8 mouse cellular contexts compared by ENCODE assay signal in genomic region chr11:54303728-54304470, GRCm38 (mm10). TPM values are rescaled to one million over a fixed set of nuclear protein-coding genes. Genes with fewer than 3 reads are reported as not detected.
A peak's percentile ranks its signal among the peaks of the same experiment; 100 is the strongest.
DNase-seq lines count a peak whose midpoint lies in the region; ATAC-seq and TF ChIP-seq lines count a peak whose summit lies in the region.

Gene Acsl6 (plus strand): TSS chr11:54303798.

- TF ChIP-seq CTCF in lung, embryonic 14.5 days (IDR thresholded peaks at IDR 0.05; ENCODE audit: low read depth): no peak
- peak; percentile 45; the same call in 1 of the 2 replicates for TF ChIP-seq CTCF in brain, embryonic 14.5 days (IDR thresholded peaks at IDR 0.05; ENCODE audit: borderline replicate concordance, extremely low read depth, insufficient read depth, insufficient read length)

- H3K4me3 ChIP-seq in lung, embryonic 14.5 days (ENCODE audit: low read depth, low read length): peak within 1 kb of the TSS; percentile 44
- H3K4me3 ChIP-seq in forebrain, embryonic 10.5 days: peak within 1 kb of the TSS; percentile 82
- peak within 1 kb of the TSS; percentile 74 for H3K4me3 ChIP-seq in hindbrain, embryonic 16.5 days (ENCODE audit: low read length)
- peak within 1 kb of the TSS; percentile 49 for H3K4me3 ChIP-seq in liver, embryonic 13.5 days (replicated peaks)

- H3K27me3 ChIP-seq in lung, embryonic 14.5 days (ENCODE audit: insufficient read depth, low read length): peaks cover 20% of the 10 kb centered on the region
- H3K27me3 ChIP-seq in forebrain, embryonic 10.5 days (ENCODE audit: poor library complexity, severe bottlenecking): peaks cover 24% of the 10 kb centered on the region; the same call in 1 of the 2 replicates
- H3K27me3 ChIP-seq in hindbrain, embryonic 16.5 days (replicated peaks; ENCODE audit: control insufficient read depth, insufficient read depth, low read length): no peaks in the 10 kb centered on the region
- peaks cover 59% of the 10 kb centered on the region for H3K27me3 ChIP-seq in liver, embryonic 13.5 days

- TF ChIP-seq POLR2A in brain, embryonic 14.5 days (IDR thresholded peaks at IDR 0.05; ENCODE audit: borderline replicate concordance, extremely low read depth, insufficient read depth, insufficient read length, poor library complexity, severe bottlenecking): no peak; the same call in none of the 2 replicates

- H3K36me3 ChIP-seq in lung, embryonic 14.5 days (ENCODE audit: insufficient read depth): no peaks in the 10 kb centered on the region
- H3K36me3 ChIP-seq in forebrain, embryonic 10.5 days (replicated peaks): no peaks in the 10 kb centered on the region
- H3K36me3 ChIP-seq in hindbrain, embryonic 16.5 days (ENCODE audit: control insufficient read depth, insufficient read depth, low read length): no peaks in the 10 kb centered on the region
- no peaks in the 10 kb centered on the region for H3K36me3 ChIP-seq in liver, embryonic 13.5 days

- H3K9ac ChIP-seq in lung, embryonic 14.5 days: peak within 1 kb of the TSS; percentile 36
- peak within 1 kb of the TSS; percentile 83 for H3K9ac ChIP-seq in hindbrain, embryonic 16.5 days (ENCODE audit: low read depth, low read length)
- H3K9ac ChIP-seq in liver, embryonic 13.5 days: no peak within 1 kb of the TSS; the same call in 1 of the 2 replicates

- H3K4me1 ChIP-seq in lung, embryonic 14.5 days (ENCODE audit: insufficient read depth): no peaks in the 10 kb centered on the region
- peaks cover 30% of the 10 kb centered on the region for H3K4me1 ChIP-seq in forebrain, embryonic 10.5 days
- H3K4me1 ChIP-seq in hindbrain, embryonic 16.5 days (ENCODE audit: control insufficient read depth, insufficient read depth, low read depth, low read length): peaks cover 23% of the 10 kb centered on the region
- H3K4me1 ChIP-seq in liver, embryonic 13.5 days (replicated peaks): no peaks in the 10 kb centered on the region

- H3K4me2 ChIP-seq in lung, embryonic 14.5 days: peak within 1 kb of the TSS; percentile 94
- H3K4me2 ChIP-seq in hindbrain, embryonic 16.5 days (ENCODE audit: low read length): peak within 1 kb of the TSS; percentile 66
- H3K4me2 ChIP-seq in liver, embryonic 13.5 days: peak within 1 kb of the TSS; percentile 65

- no peak within 1 kb of the TSS for H3K27ac ChIP-seq in lung, embryonic 14.5 days (ENCODE audit: low read depth)
- peak within 1 kb of the TSS; percentile 91 for H3K27ac ChIP-seq in forebrain, embryonic 10.5 days
- H3K27ac ChIP-seq in hindbrain, embryonic 16.5 days (ENCODE audit: low read depth, low read length): peak within 1 kb of the TSS; percentile 91
- H3K27ac ChIP-seq in liver, embryonic 13.5 days: no peak within 1 kb of the TSS

- no peaks in the 10 kb centered on the region for H3K9me3 ChIP-seq in lung, embryonic 14.5 days (ENCODE audit: low read depth, low read length)
- 0 out of 2 replicates have a peak, but pooled peaks cover 2% of the 10 kb centered on the region for H3K9me3 ChIP-seq in forebrain, embryonic 10.5 days
- H3K9me3 ChIP-seq in hindbrain, embryonic 16.5 days (ENCODE audit: control insufficient read depth, low read length): no peaks in the 10 kb centered on the region
- no peaks in the 10 kb centered on the region for H3K9me3 ChIP-seq in liver, embryonic 13.5 days (replicated peaks)

- ATAC-seq in lung, embryonic 14.5 days (ENCODE audit: insufficient read depth): no peak
- ATAC-seq in hindbrain, embryonic 16.5 days: peak; percentile 76
- ATAC-seq in liver, embryonic 13.5 days (ENCODE audit: low read depth): no peak

- under 1% methylated on average over 59 of the region's 59 CpGs for WGBS in lung, embryonic 14.5 days
- under 1% methylated on average over 58 of the region's 59 CpGs for WGBS in forebrain, embryonic 10.5 days
- WGBS in hindbrain, embryonic 16.5 days: under 1% methylated on average over 41 of the region's 59 CpGs
- WGBS in liver, embryonic 13.5 days (ENCODE audit: insufficient replicate concordance): under 1% methylated on average over 56 of the region's 59 CpGs

- DNase-seq in lung, embryonic 14.5 days: peak; percentile 30
- no peak for DNase-seq in lung, postnatal 14 days
- peak; percentile 85 for DNase-seq in brain, embryonic 14.5 days (ENCODE audit: low read depth)
- peak; percentile 60 for DNase-seq in forebrain, embryonic 10.5 days (ENCODE audit: extremely low spot score, low spot score)
- DNase-seq in liver, embryonic 13.5 days: no peak
- DNase-seq in right cerebral cortex, postnatal 10 days (ENCODE audit: low spot score in 2 of 2): peak; percentile 70 to 71
- DNase-seq in urinary bladder, postnatal 10 days (ENCODE audit: low spot score): no peak

RNA-seq across cellular contexts. Expression of gene Acsl6, which starts in this region (rescaled TPM):
- polyA plus RNA-seq in lung, embryonic 14.5 days (2014; fragmentation: Nextera tagmentation; extraction: Ambion mirVana): 0.35 and 0.67 TPM in 2 replicates
- 46.4 and 50.9 TPM in 2 replicates for polyA plus RNA-seq in brain, embryonic 14.5 days (2012; rRNA removed)
- 11.3 and 12.1 TPM in 2 replicates for polyA plus RNA-seq in forebrain, embryonic 10.5 days (2016; fragmentation: Nextera tagmentation; extraction: Ambion mirVana)
- polyA plus RNA-seq in hindbrain, embryonic 16.5 days (2015; fragmentation: Nextera tagmentation; extraction: Ambion mirVana): 49.8 and 52.6 TPM in 2 replicates
- polyA plus RNA-seq in liver, embryonic 13.5 days (2015; fragmentation: Nextera tagmentation; extraction: Ambion mirVana): 1.2 and 1.9 TPM in 2 replicates

Comparison
In these comparisons a context has a peak if more than half of its experiments do, and no peak if none do; other contexts are left out.
1. Peak in DNase-seq, H3K4me3 ChIP-seq, H3K9ac ChIP-seq and H3K4me2 ChIP-seq in lung, embryonic 14.5 days; RNA of the gene not detected or under 1 TPM.
2. DNase-seq: peak in brain, embryonic 14.5 days (single experiment), forebrain, embryonic 10.5 days (single experiment) and right cerebral cortex, postnatal 10 days (2 of 2); none in lung, postnatal 14 days (single experiment), liver, embryonic 13.5 days (single experiment) and urinary bladder, postnatal 10 days (single experiment).
3. H3K27ac ChIP-seq: peak in forebrain, embryonic 10.5 days (single experiment) and hindbrain, embryonic 16.5 days (single experiment); none in lung, embryonic 14.5 days (single experiment) and liver, embryonic 13.5 days (single experiment).
4. Peak in every context shown above with its lines, with median percentiles within 50 percentile points of each other: H3K4me2 ChIP-seq and H3K4me3 ChIP-seq.